Mouse (Mus musculus) left cerebral cortex, postnatal 36 days (tissue): ENCODE results near the gene Ugt1a8. TPM values are rescaled to one million over a fixed set of nuclear protein-coding genes. Genes with fewer than 3 reads are reported as not detected.

ENCODE experiments used
- DNase-seq, 2 experiments: peaks; one replicate each; pipeline ENCODE4 v3.0.0; 2021 to 2022; ENCODE audit warnings: low spot score in 2 of 2, mixed read lengths in 1 of 2
- intact Hi-C: fragments of 180-260 bp; cut with DNase I; formaldehyde crosslinking; loops from one replicate; pipeline ENCODE4 v1.15.1; 2025
- total RNA-seq, 2 experiments: library from RNA; stranded (reverse); gene quantifications; 2 replicates each; pipeline ENCODE4 v1.2.3; 2021

Gene Ugt1a8
- total RNA-seq, 2 experiments from 2014 or later, result not detected

GRCm38 (mm10) chr1:88250023-88250422, 162.4 kb downstream of the Ugt1a8 start:
- DNase-seq, result no peak
- intact Hi-C loops, result no loop called here

- DNase-seq, result no peak
- intact Hi-C loops, result no loop called here
Observed at GRCm38 (mm10) chr1:88253106-88253505, 165.5 kb downstream of the Ugt1a8 start.

GRCm38 (mm10) chr1:88253540-88253939, 165.9 kb downstream of the Ugt1a8 start:
- intact Hi-C loops, result no loop called here
- DNase-seq, result no peak

- no peak for DNase-seq
- intact Hi-C loops, result no loop called here
Observed at GRCm38 (mm10) chr1:88254793-88255465, 167.3 kb downstream of the Ugt1a8 start.

- no peak for DNase-seq
- intact Hi-C loops, result no loop called here
Observed at GRCm38 (mm10) chr1:88255466-88255857, 167.8 kb downstream of the Ugt1a8 start.

- intact Hi-C loops, result no loop called here
- DNase-seq, result no peak
Observed at GRCm38 (mm10) chr1:88255989-88256754, 168.6 kb downstream of the Ugt1a8 start.

GRCm38 (mm10) chr1:88256886-88257663, 169.5 kb downstream of the Ugt1a8 start:
- intact Hi-C loops, result no loop called here
- DNase-seq, result no peak

- DNase-seq, result no peak
- intact Hi-C loops, result no loop called here
Observed at GRCm38 (mm10) chr1:88257681-88258080, 170.1 kb downstream of the Ugt1a8 start.

- DNase-seq, result no peak
- intact Hi-C loops, result no loop called here
Observed at GRCm38 (mm10) chr1:88258361-88258760, 170.7 kb downstream of the Ugt1a8 start.

- no peak for DNase-seq
- intact Hi-C loops, result no loop called here
Observed at GRCm38 (mm10) chr1:88258881-88259642, 171.4 kb downstream of the Ugt1a8 start.

- DNase-seq, result no peak
Observed at GRCm38 (mm10) chr1:88259643-88260024, 172.0 kb downstream of the Ugt1a8 start.

GRCm38 (mm10) chr1:88260114-88260513, 172.5 kb downstream of the Ugt1a8 start:
- DNase-seq, result no peak
- intact Hi-C loops, result no loop called here

More at GRCm38 (mm10) chr1:88259643-88260024, 172.0 kb downstream of the Ugt1a8 start:
- intact Hi-C loops, result no loop called here

GRCm38 (mm10) chr1:88260604-88261377, 173.2 kb downstream of the Ugt1a8 start:
- no peak for DNase-seq
- intact Hi-C loops, result no loop called here

- DNase-seq, result no peak
- intact Hi-C loops, result no loop called here
Observed at GRCm38 (mm10) chr1:88261706-88262105, 174.1 kb downstream of the Ugt1a8 start.

GRCm38 (mm10) chr1:88262255-88262654, 174.6 kb downstream of the Ugt1a8 start:
- intact Hi-C loops, result no loop called here
- no peak for DNase-seq

GRCm38 (mm10) chr1:88262961-88263360, 175.3 kb downstream of the Ugt1a8 start:
- no peak for DNase-seq
- intact Hi-C loops, result no loop called here

GRCm38 (mm10) chr1:88263778-88264177, 176.2 kb downstream of the Ugt1a8 start:
- intact Hi-C loops, result no loop called here

GRCm38 (mm10) chr1:88264237-88264868, 176.7 kb downstream of the Ugt1a8 start:
- no peak for DNase-seq

More at GRCm38 (mm10) chr1:88263778-88264177, 176.2 kb downstream of the Ugt1a8 start:
- no peak for DNase-seq

GRCm38 (mm10) chr1:88264869-88265240, 177.2 kb downstream of the Ugt1a8 start:
- DNase-seq, result no peak
- intact Hi-C loops, result no loop called here

More at GRCm38 (mm10) chr1:88264237-88264868, 176.7 kb downstream of the Ugt1a8 start:
- intact Hi-C loops, result no loop called here
